Mouse (Mus musculus) layer of hippocampus, adult 2 months (tissue): Measurements from ENCODE around the gene Myrip. TPM values are rescaled to one million over a fixed set of nuclear protein-coding genes. Genes with fewer than 3 reads are reported as not detected.
"Not testable (repeated sequence)": the region's sequence is repeated elsewhere in the genome, so short reads cannot be mapped to it uniquely, and the experiment has no call there.

Source experiments
- DNase-seq, 2 experiments: peaks; one replicate each; pipeline ENCODE4 v3.0.0; 2022; ENCODE audit warnings: low spot score in 2 of 2
- H3K27ac ChIP-seq: fragments of 200-600 bp; 2 replicates; pipeline ENCODE4 v1.8.1; 2022
- H3K4me3 ChIP-seq: fragments of 200-600 bp; 2 replicates; pipeline ENCODE4 v1.8.1; 2022; ENCODE audit warnings: mild to moderate bottlenecking
- CTCF ChIP-seq: fragments of 200-600 bp; conservative IDR thresholded peaks from 2 replicates; pipeline ENCODE4 v1.8.1; 2022; ENCODE audit warnings: antibody characterized with exemption, mild to moderate bottlenecking, moderate library complexity
- long read RNA-seq, 2 experiments: library from polyadenylated mRNA; stranded (forward); transcript quantifications; one replicate each; pipeline ENCODE4 v2.0.0; 2021; ENCODE audit warnings: borderline mapping rate in 2 of 2
- total RNA-seq, 2 experiments: library from RNA; stranded (reverse); gene quantifications; 2 replicates each; pipeline ENCODE4 v1.2.3; 2021

Myrip gene
- 10 to 100 TPM; 54.7 to 58.7 TPM for total RNA-seq
- long read RNA-seq, experiment 1, full-length matches to known transcripts: 8 of 20 reads
- long read RNA-seq, experiment 1, partial matches to known transcripts: 8 of 20 reads
- long read RNA-seq, experiment 1, other reads (novel, unspliced or antisense): 4 of 20 reads
- long read RNA-seq, experiment 2, full-length matches to known transcripts: 11 of 23 reads
- long read RNA-seq, experiment 2, partial matches to known transcripts: 8 of 23 reads
- long read RNA-seq, experiment 2, other reads (novel, unspliced or antisense): 4 of 23 reads

DNA sequence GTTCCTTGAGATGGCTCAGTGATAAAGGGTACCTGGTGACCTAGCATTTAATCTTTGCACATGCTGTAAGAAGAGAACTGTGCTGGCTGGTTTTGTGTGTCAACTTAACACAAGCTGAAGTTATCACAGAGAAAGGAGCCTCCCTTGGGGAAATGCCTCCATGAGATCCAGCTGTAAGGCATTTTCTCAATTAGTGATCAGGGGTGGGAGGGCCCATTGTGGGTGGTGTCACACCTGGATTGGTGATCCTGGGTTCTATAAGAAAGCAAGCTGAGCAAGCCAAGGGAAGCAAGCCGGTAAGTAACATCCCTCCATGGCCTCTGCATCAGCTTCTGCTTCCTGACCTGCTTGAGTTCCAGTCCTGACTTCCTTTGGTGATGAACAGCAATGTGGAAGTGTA, at the start of gene Myrip:
Gene Myrip (plus strand): TSS at position 301 of the 400 bp plus-strand sequence.
- DNase-seq, H3K27ac ChIP-seq, H3K4me3 ChIP-seq: not testable (repeated sequence)

DNA sequence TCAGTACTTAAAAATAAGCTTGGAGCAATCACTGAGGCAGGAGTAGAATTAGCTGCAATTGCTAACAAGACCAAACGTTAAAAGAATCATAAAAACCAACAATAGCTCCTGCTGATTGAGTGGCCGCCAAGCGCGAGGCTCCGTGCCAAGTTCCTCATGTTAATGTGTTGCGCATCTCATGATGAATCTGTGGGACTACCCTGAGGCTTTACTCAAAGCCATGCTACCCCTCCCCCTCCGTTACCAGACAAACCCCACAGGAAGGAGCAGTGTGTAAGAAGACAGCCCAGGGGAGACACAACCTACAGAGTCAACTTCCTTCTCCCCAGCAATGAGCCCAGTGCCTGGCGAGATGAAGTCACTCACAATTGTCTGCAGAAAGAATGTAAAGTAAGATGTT, 41.5 kb upstream of the Myrip start:
- Histone ChIP-seq H3K27ac (no peak overlapping the region), H3K4me3 (no peak overlapping the region)
- TF ChIP-seq CTCF: no peak
- DNase-seq: peak; percentile 46

DNA sequence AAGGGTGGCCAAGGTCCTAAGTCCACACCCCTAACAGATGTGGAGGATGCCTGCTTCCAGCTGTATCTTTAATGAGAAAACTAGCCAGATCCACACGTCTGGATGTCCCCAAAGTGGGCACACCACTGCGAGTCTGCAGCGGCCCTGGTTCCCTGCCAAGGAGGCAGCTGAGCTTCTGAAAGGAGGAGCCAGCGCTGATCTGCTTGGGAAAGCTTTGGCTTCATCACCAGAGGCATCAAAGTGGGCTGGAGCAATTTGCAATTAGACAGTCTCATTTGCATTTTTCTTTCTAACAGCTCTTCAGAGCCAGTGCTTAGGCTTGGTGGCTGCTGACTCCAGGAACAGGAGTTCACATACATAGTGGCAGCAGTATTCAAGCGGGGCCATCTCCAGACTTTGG, 37.3 kb upstream of the Myrip start:
- Histone ChIP-seq H3K27ac (no peak overlapping the region), H3K4me3 (no peak overlapping the region)
- TF ChIP-seq CTCF: no peak
- DNase-seq: peak; percentile 59 to 76

DNA sequence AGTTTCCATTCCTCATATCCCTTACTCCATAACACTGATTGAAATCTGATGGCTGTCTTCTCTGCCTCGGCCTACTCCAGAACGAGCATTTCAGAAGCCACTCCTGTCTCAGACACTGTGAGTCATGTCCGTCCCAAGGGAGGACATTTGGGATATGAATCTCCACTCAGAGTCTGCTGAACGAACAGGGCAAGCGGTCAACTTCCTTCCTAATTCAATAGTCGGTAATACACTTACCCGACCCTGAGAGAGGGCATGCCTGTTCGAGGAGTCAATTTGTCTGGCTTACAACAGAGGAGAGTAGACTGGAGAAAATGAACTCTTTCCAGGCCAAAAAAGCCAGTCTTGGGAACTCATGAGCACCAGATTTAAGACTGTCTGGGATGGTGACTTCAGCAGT, 28.2 kb upstream of the Myrip start:
- TF ChIP-seq CTCF: no peak
- H3K4me3 ChIP-seq: no peak overlapping the region
- H3K27ac ChIP-seq: no peak overlapping the region
- DNase-seq: no peak

DNA sequence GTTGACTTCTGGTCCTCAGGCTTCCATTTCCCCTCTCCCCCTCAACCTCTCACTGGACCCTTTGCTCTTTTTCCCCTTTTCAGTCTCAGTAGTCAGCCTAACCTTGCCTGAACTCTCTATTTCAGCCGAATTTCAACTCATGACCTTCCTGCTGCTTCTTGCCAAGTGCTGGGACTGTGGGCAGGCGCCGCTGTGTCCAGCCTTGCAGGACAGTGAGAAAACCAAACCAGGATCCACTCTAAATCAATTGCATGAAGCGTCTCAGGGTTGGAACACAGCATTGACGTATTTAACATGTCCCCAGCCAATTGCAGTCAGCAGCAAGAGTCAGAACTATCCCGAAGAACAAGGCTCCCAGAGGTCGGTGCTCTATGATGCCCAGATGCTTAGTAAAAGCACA, 26.1 kb upstream of the Myrip start:
- no peak for DNase-seq
- Histone ChIP-seq H3K4me3 (no peak overlapping the region), H3K27ac (no peak overlapping the region)
- TF ChIP-seq CTCF: no peak

DNA sequence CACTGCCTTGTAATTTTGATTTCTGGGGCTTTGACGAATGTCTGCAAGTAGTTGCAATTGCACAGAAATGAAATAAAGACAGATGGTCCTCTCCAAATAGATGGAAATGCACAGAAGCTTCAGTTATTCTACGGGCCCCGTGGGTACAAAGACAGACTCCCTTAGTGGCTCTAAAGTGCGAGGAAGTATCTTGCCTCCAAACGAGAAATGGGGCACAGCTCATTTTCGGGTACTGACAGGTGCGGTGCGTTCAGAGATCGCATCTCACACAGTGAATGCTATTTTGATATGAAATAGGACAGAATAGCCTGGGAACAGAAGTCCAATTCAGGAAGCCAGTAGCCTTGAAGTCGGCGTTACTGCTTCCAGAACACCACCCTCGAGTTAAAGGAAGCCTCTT, 20.2 kb upstream of the Myrip start:
- no peak for TF ChIP-seq CTCF
- Histone ChIP-seq H3K4me3 (no peak overlapping the region), H3K27ac (peak overlapping the region; percentile 63; the same call in 1 of the 2 replicates)
- peak in 1 of 2 experiments; percentile 51 for DNase-seq

DNA sequence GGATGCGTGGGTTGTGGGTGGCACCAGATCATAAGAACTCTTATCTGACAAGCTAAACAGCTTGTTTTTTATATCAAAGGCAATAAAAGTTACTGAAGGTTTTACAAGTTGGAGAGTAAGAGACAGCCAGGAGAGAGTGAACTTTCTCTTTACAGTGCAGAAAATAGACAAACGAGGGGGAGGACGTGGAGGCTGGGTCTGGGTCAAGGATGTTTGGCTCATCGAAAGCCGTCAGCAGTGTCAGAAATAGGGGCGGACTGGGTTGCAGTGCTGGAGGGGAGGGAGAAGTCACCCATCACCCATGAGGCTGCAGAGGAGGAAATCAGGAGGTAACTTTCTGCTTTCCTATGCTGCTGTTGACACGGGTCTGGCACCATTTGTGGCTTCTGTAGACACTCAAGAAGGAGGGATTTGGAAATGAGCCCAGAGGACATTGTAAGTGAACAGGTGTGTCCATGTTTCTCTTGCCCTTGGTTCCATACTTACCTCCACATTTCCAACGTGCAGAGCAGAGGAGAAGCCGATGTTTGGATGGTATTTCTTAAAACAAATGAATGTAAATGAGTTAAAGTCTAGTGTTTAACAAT, 18.8 kb upstream of the Myrip start:
- H3K4me3 ChIP-seq: no peak overlapping the region
- no peak for TF ChIP-seq CTCF
- no peak for DNase-seq
- peak overlapping the region; percentile 63; the same call in 1 of the 2 replicates for H3K27ac ChIP-seq

DNA sequence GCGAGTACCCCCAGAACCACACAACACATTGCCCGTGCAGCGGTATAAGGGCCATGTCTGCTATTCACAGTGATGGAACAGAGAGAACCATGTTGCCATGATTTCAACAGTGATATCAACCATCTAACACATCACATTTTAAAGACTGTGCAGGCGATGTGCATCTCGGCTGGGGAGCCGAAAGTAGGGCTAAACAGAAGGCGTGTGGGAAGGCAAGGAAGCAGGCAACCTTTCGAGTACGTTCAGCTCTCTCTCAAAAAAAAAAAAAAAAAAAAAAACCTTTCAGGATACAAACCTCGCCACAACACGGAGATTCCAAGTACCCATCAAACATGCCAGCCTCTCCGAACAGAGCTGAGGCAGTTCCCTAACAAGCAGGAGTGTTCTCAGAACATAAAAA, 17.8 kb upstream of the Myrip start:
- DNase-seq: peak; percentile 33 to 60
- H3K4me3 ChIP-seq: no peak overlapping the region
- no peak for TF ChIP-seq CTCF

DNA sequence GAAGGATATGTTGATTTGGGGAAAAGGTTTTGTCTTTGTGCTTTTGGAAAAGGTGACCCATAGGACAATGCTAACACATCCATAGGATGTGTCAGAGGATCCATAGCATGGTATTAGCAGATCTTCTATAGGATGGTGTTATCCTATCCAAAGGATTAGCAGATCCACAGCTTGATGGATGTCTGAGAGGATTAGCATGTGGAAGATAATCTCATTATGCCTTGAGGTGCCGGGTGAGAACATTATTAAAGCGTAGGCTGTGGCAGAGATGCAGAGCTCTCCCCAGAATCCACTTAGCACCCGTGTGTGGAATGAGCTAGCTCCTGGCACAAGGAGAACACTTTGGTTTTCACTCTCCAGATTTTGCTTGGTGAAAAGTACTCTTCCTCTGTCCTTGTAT, 13.3 kb upstream of the Myrip start:
- no peak overlapping the region for H3K4me3 ChIP-seq
- H3K27ac ChIP-seq: no peak overlapping the region
- TF ChIP-seq CTCF: no peak
- no peak for DNase-seq

More for the DNA sequence above, 17.8 kb upstream of the Myrip start:
- peak overlapping the region; percentile 63; the same call in 1 of the 2 replicates for H3K27ac ChIP-seq

DNA sequence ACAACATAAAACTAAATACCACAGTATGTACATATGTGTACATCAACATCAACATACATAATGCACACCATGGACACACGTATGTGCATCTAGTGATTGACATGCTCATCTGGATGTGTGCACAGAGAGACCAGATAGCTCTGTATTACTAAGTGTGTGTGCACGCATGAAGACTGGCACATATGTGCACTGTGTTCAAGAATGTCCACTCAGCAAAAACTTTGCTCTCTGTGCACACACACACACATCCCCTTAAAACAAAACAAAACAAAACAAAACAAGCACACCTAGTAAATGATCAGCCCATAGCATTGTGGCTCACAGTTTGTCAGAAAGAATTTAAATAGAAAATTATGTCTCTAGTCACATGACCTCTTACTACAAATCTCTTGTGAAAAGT, 10.9 kb upstream of the Myrip start:
- Histone ChIP-seq H3K4me3 (no peak overlapping the region), H3K27ac (no peak overlapping the region)
- DNase-seq: no peak
- TF ChIP-seq CTCF: no peak

DNA sequence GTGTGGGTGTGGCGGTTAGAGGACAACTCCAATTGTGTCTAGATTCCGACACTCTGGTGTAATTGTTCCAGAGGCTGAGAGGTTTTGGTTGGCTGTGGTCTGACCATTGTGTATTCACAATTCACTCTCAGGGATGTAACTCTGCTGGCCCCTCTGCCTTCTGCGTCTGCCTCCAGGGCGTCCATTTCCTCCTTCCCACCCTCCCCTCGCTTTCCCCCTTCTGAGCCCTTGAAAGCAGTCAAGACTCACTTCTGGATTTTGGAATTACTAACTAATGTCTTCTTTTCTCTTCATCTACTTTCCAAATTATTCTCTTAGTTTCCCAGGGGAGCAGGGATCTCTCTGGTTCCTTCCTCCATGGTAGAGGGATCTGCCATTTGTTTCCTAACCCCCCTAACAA, 8.8 kb upstream of the Myrip start:
- no peak for DNase-seq
- H3K27ac ChIP-seq: no peak overlapping the region
- no peak overlapping the region for H3K4me3 ChIP-seq
- TF ChIP-seq CTCF: no peak

DNA sequence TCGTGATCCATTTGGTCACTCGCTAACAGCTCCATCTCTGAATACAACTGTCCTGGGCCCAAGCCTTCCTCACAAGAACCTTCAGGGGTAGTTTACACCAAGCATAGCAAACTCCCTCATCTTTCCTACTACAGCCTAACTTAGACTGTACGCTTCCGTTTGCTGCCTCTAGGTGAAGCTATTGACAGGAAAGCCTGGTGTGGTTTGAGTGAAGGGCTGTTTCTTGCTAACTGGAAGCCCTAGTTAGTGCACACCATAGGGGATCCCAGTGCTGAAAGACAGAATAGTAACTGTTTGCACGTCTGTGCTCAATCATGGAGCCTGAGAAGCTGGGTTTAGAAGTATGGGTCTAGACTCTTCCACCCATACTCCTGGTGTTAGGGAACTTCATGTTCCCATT, 5.8 kb upstream of the Myrip start:
- Histone ChIP-seq H3K4me3 (no peak overlapping the region), H3K27ac (no peak overlapping the region)
- no peak for DNase-seq
- peak; percentile 79 for TF ChIP-seq CTCF

DNA sequence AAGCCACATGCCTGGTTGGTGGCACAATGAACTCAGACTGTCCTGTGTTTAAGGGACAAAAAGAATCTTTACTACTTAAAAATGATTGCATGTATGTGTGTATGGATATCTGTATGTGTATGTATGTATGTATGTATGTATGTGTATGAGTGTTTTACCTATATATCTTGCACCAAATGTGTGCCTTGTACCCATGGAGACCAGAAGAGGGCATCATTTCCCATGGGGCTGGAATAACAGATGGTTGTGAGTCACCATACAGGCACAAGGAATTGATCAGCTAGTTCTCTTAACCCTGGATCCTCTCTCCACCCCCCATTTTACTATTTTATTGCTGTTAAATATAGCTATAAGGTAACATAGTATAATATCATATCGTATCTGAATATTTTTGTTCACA, 4.4 kb upstream of the Myrip start:
- TF ChIP-seq CTCF: peak; percentile 63
- no peak for DNase-seq
- no peak overlapping the region for H3K27ac ChIP-seq
- no peak overlapping the region for H3K4me3 ChIP-seq

DNA sequence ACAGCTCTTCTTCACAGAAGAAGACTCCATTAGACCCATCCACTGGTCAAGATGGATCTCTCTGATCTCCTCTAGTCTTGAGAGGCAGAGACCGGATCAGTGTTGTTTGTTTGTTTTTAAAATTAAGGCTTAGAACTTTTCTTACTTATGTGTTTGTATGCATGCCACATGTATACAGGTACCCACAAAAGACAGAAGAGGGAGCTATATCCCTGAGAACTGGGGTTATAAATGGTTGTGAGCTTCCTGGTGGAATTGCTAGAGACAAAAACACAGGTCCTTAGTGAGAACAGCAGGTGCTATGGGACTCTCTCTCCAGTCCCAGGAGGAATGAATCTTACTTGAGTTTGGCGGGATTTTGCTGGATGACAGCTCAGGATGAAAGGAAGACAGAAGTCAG, 1.9 kb upstream of the Myrip start:
- Histone ChIP-seq H3K27ac (no peak overlapping the region), H3K4me3 (no peak overlapping the region)
- TF ChIP-seq CTCF: peak; percentile 47
- no peak for DNase-seq
